Mouse (Mus musculus) NIH3T3 (cell line): ENCODE data around the gene Smad5.
A peak's percentile ranks its signal among the peaks of the same experiment; 100 is the strongest.

Source experiments
- DNase-seq: peaks from one replicate; pipeline ENCODE4 v3.0.0-alpha.2; 2012; ENCODE audit warnings: low read depth

The Smad5 gene

DNA sequence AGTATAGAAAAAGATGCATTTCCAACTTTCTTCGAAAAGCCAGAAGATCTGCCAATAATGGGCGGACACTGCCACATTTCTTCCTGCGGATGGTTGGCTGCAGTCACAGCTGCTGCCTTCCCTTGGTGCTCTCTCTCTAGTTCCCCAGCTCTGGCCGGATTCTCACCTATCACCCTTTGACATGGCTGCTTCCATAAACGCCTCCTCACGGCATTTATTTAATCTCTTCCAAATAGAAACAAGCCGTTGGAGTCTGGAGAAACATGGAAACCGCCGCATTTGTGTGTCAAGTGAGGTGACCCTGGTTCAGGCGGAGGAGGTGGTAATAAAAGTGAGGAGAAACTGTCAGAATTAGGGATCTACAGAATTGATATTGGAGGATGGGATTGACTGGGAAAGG is 886 bp upstream of the Smad5 start:
- DNase-seq, result no peak

DNA sequence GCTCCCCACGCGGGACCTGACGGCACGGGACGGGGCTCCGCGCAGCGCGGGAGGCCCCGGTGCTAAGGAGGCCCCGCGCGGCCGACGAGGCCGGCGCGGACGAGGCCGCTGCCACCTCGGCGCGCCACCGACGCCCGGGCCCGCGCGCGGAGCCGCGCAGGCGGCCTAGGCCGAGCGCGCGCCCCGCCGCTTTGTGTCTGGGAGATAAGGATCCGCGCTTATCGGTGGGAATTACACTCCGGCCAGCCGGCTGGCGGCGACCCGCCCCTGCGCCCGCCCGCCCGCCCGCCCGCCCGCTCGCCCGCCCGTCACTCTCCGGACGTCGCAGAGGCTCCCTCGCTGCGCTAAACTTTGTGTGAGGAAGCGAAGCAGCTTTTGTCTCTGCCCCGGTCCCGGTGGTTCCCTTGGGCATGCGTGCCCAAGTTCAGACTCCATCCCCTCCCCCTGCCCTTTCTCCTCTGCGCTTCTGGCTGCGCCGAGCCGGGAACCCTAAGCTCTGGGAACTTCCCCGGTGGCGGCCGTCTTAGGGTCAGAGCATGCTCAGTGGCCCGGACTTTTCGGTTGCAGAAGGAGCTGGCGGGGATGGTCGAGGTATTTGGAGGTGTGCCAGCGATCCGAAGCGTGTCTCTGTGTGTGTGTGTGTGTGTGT is 536 bp downstream of the Smad5 start:
- DNase-seq, result peak; percentile 81

DNA sequence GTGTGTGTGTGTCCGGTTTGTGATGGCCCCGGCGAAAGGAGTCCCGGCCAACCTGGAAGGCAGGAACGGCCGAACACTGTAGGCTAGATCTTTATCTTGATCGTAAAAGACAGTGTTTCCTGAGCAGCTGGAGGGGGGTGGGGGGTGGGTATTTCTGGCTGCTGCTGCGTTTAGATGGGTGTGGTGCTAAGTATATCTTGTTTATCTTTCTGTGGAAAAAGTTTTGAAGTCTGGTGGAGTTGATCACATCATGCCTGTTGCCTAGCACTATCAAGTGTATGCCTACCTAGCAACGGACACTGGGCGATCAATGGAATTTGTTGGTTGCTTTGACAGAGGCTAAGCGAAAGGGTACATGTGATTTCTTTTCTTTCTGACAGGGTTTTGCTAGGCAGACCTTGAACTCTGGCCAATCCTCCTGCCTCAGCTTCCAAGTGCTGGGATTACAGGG is 1.1 kb downstream of the Smad5 start:
- peak; percentile 53 for DNase-seq

DNA sequence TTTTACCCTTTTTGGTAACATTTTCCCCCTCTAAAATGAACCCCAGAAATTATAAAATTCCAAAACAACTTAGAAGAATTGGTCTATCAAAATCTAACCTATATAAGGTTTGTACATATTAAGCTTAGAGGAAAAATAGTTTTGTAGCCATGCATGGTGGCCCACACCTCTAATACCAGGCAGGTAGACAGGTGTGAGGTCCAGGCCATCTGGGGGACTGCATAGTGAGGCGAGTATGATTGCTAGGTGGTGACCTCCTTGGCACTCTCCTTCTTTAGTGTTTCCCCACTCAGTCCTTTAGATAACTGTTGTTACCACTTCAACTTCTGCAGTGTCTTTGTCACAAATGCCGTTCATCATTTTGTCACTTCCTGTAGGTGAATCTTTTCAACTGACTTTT is 1.8 kb downstream of the Smad5 start:
- no peak for DNase-seq

DNA sequence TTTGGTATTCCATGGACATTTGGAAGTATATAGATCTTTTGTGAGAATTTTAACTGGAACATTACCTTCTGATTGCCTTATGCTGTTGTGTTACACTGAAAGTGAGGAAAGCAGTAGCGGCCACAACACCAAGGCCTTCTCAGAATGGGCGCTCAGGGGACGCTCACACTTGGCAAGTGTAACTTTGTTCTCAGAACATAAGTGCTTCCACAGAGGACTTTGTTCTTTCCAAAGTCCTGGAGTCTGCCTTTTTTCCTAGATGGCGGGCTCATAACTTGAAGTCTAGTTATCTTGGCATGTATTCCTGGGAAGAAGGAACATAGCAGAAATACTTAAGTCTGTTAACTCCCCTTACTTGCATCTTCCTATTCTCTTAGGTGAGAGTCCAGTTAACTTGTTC is 4.3 kb downstream of the Smad5 start:
- no peak for DNase-seq

DNA sequence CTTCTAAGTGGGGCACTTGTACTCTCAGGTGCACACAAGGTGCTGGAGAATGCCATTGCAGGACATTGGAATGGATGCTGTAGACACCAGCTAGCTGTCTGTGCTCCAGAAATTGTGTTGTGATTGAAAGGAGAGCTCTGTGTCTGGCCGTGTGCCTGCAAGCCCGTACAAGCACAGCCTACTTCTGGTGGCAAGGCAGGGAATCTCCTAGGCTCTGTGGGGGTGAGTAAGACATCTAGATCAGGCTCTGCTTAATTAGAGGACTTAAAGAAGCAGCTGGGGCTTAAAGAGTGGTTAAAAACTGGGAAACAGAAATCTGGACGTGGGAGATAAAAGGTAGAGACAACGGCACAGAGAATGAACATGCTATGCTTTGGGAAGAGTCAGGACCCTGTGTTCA is 4.8 kb downstream of the Smad5 start:
- no peak for DNase-seq

DNA sequence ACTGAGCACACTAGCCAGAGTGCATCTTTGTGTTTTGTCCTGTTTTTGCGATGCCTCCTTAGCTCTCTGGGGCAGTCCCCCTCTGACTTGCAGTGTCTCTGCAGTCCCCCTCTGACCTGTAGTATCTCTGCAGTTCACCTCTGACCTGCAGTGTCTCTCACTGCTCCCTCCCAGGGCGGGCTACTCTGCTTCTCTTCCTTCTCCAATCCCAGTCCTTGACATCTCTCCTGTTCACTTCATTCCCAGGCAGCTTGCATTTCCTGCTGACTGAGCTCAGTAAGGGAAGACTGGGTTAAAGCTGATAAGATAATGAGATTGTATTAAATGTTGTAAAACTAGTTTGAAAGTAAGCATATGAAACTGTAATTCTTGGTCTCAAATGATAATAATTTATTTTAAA is 7.8 kb downstream of the Smad5 start:
- no peak for DNase-seq

DNA sequence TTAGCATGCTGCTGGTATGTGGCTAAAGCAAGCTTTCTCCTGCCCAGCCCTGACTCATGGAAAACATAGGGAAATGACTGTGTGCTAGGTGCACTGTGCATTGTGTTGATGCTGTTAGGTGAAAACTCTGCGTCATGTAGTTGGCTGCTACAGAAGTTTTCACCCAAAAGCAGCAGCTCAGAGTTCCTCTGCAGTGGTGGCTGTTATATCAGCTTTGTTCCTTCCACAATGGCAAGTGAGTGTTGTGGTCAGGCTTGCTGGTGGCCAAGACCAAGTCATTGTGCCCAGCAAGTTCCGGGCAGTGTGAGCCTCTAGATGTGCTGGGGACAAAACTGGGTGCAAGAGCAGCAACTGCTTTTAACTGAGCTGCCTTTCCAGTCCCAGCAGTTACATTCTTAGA is 9.4 kb downstream of the Smad5 start:
- no peak for DNase-seq

DNA sequence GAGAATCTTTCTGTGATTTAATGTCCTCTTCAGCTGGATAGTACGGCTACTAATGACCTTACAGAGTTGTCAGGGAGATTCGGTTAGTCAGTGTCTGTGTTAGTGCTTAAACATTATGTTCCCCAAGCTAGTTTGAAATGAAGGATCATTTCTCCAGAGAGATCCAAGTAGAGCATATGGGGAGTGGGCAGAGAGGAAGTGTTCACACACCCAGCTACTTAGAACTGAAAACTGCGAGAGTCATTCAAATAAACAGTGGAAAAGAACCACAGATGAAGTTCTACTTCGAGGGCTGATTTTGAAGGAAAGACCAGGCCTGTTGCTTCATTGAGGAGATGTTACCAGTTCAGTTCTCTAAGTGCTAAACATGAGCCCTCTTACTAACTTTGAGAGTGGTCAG is 23.7 kb downstream of the Smad5 start:
- no peak for DNase-seq

DNA sequence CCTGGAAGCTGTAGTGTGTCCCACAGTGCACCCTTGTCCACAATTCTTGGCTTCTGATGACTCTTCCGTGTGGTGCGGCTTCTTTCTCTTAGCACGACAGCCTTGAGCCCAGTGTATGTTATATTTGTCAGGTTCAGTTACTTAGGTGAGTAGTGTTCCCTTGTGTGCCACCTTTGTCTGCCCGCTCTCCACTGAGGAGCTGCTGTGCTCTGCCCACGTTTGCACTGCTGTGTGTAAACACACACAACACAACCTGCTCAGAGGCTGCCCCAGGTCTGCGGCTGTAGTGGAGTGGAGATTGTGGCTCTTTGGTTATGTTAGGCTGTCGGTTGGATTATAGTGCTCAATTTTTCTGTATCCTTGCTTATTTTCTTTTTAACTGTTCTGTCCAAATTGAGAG is 26.2 kb downstream of the Smad5 start:
- DNase-seq, result no peak

DNA sequence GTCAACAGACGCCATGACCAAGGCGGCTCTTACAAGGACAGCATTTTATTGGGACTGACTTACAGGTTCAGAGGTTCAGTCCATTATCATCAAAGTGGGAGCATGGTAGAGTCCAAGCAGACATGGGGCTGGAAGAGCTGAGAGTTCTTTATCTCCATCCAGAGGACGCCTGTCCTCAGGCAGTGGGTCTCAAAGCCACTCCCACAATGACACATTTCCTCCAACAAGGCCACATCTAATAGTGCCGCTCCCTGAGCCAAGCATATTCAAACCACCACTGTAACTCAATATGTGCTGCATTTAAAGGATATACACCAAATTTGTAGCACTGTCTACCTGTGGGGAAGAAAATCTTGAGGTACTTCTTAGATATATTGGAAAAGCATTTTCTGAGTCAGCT is 31.8 kb downstream of the Smad5 start:
- no peak for DNase-seq

DNA sequence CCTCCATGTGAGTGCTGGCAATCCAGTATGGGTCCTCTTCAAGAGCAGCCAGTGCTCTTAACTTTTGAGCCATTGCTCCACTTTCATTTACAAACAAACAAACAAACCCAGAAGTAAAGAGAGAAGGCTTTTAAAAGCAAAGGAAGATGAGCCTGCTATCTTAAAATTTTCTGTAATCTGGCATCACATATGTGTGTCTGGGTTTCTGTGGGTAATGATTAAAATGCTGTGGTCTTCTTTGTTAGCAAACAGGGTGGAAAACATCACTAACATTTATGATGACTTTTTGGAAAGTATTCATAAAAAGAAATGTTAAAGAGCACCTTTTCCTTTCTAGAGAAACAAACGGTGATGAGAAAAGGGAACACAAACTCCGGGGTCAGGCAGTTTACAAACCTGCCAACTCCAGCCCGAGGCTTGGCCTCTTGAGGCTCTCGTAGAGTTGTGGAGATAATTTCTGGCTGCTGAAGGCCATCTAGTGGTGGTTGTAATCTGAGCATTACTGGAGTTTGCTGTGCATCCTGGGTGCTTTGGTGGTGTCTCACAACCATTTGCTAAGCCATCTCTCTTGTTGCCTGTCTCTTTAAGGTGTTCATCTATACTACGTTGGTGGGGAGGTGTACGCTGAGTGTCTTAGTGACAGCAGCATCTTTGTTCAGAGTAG is 32.5 kb downstream of the Smad5 start:
- peak; percentile 55 for DNase-seq

DNA sequence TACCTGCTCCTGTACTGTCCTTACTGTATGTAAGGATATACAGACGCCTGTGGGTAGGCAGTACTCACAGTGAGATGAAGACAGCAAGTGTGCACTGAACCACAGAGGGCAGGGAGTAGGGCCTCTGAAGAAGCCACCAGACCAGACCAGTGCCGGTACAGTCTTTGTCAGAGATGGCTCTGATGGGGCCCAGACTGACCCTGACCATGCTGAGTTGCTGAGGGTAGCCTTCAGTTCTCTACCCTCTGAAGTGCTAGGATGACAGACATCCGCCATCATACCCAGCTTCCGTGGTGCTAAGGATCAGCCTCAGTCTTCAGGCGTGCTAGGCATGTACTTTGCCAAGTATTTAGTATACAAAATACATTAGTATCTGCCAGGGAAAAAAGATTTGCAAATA is 36.7 kb downstream of the Smad5 start:
- no peak for DNase-seq

DNA sequence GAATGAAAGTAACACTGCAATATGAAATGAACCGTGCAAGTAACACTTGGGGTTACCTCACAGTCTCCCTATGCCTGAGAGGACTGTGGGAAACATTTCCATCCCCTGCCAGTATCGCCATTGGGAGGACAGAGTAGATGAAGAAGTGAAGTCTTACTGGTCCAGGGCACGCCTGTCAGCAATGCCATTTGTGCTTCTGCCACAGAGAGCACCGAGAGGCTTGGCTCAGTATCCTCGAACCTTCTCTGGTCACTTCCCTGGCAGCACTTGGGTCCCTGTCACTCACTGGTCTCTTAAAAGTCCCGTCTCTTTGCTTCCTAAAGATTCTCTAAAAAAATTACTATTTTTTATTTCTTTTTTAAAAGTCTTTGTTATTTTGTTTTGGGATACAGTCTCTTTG is 37.7 kb downstream of the Smad5 start:
- DNase-seq, result no peak

DNA sequence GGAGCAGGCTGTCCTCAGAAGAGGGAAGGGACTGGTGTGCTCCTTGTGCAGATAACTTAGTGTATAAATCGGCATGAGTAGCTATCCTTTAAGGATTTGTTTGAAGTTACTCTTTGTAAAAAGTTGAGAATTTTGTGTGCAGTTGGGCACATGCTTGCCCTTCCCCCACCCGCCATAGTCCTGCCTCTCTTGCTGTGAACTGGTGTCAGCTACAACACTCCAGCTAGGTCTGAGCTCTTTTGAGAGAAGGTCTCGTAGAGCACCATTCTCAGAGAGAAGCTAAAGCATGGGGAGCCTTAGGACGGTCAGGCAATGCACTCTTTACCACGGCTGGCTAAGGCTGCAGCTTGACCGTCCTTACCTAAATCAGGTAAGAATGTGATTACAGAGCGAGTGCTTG is 38.9 kb downstream of the Smad5 start:
- DNase-seq, result no peak

DNA sequence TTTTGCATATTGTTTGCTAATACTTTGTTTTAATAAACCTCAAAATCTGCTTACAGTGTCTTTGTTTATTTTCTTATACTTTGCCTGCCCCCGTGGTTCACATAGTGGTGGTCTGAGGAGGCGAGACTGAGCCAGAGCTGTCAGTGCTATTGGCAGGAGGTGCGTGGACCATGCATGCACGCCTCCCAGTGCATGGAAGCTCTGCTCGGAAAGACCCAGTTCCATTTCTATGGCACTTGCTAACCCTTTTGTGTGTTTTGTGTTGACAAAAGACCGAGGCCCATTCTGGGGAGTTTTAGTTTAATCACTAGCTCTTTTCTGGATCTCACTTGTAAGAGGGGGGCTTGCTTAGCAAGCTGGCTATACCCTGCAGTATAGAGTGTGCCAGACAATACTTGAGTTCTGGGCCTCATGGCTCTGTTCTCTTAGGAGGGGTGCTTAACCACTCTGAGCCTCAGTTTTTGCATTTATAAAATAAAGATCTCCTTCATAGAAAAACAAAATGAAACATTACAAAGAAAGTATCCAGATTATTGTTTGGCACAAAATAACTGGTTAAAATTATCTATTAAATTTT is 39.6 kb downstream of the Smad5 start:
- DNase-seq, result no peak

DNA sequence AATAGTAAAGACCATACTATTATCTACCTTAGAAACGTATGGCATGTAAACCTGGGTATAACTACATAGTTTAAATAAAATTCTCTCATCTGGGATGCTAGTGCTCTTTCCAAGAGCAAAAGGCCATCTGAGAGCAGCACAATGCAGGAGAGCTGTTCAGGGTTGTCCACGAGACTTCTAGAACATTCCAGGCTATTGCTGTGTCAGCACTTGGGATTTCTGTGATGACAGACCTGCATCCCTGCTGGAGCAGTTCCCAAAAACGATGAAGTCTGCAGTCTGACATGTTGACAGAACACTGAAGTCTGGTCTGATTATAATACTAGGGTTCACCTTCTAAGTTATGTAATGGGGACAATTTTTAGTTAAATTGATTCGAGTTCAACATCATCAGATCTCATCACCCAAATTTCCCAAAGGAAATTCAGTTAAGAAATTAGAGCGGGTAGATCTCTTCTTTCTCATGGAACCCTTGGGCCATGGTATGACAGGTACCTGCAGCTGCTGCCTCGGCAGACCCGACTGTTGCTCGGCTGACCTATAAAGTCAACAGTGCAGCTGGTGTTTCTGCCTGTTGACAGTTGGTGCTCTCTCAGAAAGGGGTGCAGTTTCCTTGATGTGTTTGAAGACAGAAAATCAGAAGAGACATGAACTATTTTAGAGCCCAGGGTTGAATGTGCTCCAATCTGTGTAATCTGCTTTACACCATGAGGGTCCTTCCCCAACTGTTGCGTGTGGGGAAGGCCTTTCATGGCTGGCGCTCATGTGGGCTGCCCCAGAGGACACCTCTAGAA is 44.1 kb downstream of the Smad5 start:
- no peak for DNase-seq

DNA sequence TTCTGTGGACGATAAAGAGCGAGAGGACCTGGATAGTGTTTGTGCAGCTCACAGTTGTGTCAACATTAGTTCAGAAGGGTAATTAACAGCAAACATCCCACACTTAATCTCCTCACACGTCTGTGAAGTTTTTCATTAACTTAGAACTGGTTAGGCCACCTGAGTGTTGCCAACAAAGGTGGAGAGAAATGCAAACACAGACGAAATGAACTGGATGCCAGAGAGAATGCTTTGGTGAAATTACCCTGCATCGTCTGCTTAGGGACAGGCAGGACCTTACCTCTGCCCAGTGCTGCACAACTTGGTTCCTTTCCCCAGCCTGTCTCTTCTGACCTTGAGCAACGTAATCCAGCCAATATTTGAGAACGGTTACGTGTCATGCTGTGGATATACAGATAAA is 44.7 kb downstream of the Smad5 start:
- no peak for DNase-seq

DNA sequence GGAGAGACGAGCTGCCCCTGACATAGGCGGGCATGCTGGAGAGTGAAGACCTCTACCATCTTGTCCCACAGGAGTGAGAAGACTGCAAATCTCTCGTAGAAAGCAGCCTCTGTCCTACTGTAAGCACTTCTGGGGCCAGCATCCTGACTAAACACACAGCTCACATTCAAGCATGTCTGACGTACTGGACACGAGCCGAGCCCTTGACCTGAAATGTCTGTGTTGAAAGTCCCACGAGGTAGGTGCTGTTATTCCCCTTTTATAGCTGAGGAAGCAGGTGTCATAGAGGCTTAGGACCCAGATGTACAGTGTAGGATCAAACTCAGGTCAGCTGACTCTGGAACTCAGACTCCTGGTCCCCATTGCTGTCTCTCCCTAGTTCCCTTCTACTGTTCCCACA is 46.6 kb downstream of the Smad5 start:
- DNase-seq, result no peak

DNA sequence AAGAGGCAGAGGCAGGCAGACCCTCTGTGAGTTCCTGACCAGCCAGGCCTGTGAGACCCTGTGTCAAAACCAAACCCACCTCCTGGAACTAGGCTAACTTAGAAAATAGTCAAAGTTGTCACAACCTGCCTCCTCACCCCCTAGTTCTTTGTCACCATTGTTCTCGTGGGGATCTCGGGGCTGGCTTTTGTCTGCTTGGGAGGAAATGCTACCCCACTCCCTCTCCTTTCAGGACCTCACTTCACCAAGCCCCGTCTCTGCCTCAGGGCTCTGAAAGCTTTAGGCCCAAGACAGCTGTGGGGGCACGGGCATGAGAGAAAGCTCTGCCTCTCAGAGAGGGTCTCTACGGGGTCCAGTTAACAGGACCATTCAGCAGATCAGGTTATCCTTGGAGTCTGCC is 49.0 kb downstream of the Smad5 start:
- no peak for DNase-seq

DNA sequence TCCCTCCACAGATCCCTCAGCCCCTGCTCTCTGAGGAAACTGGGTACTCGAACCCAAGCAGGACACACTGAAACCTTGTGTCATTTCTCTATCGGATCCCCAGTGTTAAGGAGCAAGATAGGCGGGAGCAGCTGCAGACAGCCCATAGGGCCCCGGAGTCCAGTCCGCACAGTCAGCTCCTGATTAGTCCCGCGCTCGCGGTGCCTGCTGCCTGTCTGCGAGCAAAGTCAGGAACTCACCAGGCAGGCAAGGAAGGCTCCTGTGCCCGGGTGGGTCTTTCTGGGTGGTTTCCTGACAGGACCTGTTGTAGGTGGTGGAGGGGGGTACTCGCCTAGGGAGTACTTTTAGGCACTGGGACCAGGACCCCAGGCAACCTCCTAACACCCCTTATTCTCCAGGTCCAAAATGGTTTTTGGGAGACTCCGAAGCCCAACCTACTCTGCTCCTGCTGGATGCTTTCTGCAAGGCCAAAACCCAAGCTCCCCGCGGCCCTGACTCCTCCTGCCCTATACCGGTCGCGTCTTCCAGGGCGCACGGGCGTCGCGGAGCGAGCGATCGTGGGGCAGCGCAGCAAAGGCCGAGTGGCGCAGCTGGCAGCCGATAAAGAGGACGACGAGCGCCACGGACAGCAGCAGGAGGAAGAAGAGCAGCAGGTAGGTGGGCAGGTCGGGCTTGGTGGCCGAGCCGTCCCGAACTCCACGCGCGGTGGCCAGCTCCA is 49.8 kb downstream of the Smad5 start:
- no peak for DNase-seq

DNA sequence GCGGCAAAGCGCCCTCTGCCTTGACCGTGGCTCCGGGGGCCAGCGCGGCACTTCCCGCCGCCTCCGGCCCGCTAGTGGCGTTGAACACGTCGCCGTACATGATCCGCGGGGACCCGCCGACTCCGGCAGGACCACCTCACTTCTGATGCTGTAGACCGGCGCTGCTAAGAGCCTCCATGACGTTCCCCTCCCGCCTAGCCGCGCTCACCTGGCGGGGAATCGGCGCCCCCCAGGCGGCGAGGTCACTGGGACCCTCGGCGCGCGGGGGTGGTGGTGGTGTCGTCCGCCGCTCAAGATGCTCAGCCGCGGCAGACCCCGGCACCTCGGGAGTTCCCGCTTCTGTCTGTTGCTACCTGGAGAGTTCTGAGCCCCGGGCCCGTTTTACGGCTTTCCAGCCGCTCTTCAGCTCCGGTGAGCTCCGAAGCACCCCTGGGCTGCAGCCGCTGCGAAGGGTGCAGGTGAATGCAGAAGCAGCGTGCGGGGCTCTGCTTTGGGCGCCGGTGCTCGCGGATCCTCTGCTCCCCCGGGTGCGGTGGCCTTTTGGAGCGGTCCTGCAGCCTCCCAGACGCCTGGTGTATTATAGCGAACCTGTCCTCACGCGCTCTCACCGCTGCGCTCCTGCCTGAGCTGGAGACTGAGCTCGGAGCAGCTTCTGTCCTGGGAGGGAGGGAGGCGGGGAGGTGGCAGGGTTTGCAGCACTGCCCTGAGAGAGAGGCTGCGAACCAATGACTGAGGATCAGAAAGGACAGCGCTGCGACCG is 50.6 kb downstream of the Smad5 start, which contains the start of gene Gm45623:
Gene Gm45623 (minus strand): TSS at position 636 of the 760 bp plus-strand sequence.
- DNase-seq, result no peak
